Mouse (Mus musculus): ENCODE results near the gene Pxn.
"Not testable (repeated sequence)": the region's sequence is repeated elsewhere in the genome, so short reads cannot be mapped to it uniquely, and the experiment has no call there.

Gene Pxn

GRCm38 (mm10) chr5:115487353-115487752 lies 19.1 kb upstream of the Pxn start:
- no peak for DNase-seq

- no peak for DNase-seq
These were observed 18.4 kb upstream of the Pxn start for GRCm38 (mm10) chr5:115487942-115488580.

GRCm38 (mm10) chr5:115488841-115489698 lies 17.4 kb upstream of the Pxn start:
- DNase-seq = peak; percentile 88

DNA sequence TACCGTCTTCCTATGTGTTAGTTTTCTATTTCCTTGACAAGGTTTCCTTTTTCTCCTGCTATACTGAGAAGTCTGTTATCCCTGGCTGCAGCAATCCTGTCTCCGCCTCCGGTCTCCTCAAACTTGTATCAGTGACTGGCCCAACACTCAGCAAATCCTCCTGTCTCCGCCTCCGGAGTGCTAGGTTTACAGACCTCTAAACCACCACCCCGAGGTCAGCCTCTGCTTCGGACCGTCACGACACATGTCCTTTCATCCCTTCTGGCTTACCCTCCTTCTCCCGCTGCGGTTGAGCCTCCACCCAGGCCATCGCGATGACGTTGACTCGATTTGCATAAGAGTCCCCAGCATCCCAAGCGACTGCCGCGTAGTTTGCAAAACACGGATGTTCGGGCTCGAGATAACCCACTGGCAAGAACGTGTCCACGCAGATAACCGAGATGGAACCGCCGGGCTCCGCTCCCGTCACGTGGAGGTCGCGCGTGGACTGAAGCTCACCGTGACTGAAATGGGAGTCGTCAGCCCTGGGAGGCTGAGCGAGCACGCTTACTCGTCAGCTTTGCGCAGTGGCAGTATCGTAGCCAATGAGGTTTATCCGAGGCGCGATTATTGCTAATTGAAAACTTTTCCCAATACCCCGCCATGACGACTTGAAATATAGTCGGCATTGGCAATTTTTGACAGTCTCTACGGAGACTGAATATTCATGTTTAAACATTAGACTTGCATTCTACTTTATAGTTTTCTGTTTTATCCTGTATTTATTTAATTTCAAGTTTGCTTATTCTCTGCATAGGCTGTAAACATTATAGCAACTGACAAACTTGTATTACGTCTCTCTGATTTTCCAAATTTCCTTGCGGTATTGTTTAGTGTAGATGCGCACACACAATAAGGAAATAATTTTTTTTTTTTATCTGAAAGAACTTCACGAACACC lies 16.5 kb upstream of the Pxn start:
- DNase-seq = peak; percentile 94

DNA sequence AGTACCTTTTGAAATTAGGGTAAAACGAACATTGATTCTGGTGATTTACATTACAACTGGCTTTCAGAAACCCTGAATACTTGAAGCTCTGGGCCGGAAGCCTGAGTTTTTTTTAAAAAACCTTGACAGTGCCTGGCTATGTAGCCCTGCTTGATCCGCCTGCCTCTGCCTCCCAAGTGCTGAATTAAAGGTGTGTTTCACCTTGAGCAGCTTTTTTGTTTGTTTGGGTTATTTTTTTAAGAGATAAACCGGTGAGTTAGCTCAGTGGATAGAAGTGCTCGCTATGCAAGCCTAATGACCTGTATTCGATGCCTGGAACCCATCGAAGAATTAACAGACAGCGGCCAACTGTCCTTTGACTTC lies 15.9 kb upstream of the Pxn start:
- peak; percentile 25 for DNase-seq

DNA sequence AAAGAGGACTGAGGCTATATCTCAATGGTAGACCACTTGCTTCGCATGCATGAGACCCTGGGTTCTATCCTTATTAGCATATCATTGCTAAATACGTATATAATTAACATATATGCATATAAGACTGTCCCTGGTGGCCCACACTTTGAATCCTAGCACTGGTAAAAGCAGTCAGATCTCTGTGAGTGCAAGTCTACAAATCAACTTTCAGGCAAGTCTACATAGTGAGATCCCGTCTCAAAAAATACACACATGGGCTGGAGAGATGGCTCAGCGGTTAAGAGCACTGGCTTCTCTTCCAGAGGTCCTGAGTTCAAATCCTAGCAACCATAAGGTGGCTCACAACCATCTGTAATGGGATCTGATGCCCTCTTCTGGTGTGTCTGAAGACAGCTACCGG lies 15.4 kb upstream of the Pxn start:
- peak; percentile 25 for DNase-seq

- peak; percentile 63 for DNase-seq
These were observed 14.6 kb upstream of the Pxn start for GRCm38 (mm10) chr5:115491771-115492322.

DNA sequence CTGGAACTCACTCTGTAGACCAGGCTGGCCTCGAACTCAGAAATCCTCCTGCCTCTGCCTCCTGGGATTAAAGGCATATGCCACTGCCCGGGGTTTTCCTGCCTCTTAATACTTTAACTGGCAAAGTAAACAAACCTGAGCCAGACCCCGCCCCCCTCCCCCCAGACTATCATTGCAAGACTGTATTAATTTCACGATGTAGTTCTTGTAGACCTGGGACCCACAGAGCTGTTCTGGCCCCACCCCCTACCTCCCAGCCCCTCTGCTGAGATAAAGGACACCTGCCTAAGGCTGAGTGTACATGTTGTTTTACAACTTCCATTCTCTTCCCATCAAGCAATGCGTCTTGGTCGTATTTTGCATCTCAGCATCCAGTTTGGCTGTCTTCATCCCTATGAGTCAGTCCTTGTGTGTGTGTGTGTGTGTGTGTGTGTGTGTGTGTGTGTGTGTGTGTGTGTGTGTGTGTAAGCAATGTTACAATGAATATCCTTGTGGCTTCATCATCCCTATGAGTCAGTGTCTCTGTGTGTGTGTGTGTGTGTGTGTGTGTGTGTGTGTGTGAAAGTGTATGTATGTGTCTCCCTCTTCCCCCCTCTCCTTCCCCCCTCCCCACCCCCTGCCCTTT lies 13.7 kb upstream of the Pxn start:
- no peak for DNase-seq

DNA sequence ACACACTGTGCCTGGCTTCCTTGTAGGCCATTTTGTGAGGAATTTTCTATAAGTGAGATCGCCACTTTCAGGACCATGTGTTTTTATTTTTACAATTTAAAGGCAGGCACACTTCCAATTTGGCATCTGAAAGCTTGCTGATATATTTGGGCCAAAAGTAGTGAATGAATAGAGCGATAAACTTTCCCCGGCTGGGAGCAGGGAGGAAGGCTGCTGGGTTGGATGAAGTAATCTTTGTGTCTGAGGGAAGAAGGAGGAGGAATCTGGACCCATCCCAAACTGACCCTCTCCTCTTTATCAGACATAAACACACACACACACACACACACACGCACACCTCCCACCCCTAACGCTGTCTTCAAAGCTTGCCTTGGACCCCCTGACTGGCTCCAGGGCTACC lies 13.0 kb upstream of the Pxn start:
- no peak for DNase-seq

DNA sequence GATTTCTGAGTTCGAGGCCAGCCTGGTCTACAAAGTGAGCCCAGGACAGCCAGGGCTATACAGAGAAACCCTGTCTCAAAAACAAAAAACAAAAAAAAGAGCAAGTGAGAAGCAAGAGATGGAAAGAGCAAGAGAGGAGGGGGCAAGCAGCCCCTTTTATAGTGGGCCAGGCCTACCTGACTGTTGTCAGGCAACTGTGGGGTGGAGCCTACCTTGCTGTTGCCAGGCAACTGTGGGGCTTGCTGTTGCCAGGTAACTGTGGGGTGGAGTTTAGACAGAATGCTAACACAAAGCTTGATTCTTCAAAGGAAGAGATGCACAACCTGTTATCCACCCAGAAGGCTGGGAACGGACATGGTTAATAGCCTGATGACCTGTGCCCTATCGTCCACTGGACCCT lies 10.9 kb upstream of the Pxn start:
- DNase-seq = not testable (repeated sequence)

- no peak for DNase-seq
These were observed 9.4 kb upstream of the Pxn start for GRCm38 (mm10) chr5:115497033-115497432.

- DNase-seq = peak; percentile 52
These were observed 7.9 kb upstream of the Pxn start for GRCm38 (mm10) chr5:115498307-115499240.

- no peak for DNase-seq
These were observed 6.0 kb upstream of the Pxn start for GRCm38 (mm10) chr5:115500383-115500935.

DNA sequence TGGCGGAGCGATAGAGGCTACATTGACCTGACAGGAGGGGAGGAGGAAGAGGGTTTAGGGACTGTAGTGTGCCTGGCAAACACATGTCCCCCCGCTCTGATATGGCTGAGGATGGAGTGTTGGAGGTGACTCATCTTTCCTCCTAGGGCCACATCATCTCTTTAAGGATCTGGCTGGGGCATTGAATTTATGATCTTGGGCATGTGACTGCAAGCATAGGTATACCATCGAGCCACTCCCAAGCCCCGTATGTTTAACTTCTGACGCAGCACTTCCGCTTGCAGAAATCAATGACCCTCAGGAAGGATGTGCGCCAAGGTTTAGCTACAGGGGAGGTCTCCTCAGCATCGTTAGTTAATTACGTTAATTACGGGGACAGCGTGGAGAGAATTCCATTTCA lies 3.4 kb upstream of the Pxn start:
- no peak for DNase-seq

DNA sequence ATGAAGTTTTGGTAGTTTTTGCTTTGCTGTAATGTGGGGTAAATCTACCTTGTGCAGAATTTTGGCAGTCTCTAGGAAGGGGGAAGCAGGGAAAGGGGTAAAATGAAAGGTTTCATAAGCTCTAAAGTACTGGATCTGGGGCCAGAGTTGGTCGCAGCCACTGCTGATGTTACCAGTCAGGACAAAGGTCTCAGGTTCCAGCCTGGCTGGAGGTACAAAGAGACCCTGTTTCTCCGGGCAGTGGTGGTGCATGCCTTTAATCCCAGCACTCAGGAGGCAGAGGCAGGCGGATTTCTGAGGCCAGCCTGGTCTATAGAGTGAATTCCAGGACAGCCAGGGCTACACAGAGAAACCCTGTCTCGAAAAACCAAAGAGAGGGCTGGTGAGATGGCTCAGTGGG lies 859 bp upstream of the Pxn start:
- not testable (repeated sequence) for DNase-seq

- peak; percentile 45 for DNase-seq
These were observed 948 bp downstream of the Pxn start for GRCm38 (mm10) chr5:115507267-115507980.

DNA sequence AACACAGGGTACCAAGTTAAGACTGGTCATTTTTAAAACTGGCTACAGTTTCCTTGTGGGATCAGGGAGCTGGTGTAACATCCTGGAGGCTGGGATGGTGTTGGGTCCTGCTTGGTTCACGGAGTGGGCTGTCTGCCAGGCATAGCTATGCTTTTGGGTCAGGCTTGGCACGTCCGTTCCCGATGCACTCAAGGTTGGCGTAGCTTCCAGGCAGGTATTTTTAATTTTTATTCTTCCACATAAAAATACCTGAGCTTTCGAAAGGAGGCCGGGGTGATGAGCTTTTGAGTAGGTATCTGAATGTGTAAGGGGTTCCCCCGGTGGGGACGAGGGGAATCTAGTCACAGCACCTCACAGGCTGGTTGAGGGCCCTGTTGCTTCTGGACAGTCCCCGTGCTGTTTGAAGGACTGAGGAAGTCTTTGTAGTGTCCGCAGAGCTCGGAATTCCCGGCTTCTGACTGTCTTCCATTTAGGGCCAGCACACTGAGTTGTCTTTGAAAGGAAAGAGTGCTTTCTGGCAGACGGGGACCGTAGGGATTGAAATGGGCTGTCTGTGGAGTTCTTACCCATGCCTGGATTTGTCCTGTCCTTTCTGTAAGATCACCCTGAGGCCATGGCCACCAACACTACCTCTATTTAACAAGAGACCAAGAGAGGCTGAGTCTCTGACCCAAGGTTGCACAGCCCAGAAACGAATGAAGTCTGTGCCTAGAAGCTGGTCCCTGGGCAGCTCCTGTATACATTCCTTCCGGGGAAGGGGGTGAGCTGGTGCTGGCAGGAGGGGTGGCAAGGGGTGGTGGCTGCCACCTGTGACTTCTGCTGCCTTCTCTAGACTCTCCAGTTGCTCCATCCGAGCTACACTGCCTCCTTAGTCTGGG lies 1.7 kb downstream of the Pxn start:
- DNase-seq = peak; percentile 77

DNA sequence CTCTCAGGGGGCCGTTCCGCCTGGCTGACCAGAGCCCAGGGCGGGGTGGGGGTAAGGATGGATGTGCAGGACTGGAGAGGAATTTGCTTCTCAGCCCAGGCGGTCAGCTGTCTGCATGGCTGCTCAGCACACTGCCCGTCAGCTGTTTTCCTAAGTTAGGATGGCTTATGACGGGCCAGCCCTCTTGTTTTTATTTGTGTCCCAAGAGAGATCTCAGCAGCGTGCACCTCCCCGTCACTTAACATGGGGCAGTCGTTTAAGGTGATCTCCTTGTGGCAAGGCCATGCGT lies 2.3 kb downstream of the Pxn start:
- no peak for DNase-seq

- DNase-seq = no peak
These were observed 2.9 kb downstream of the Pxn start for GRCm38 (mm10) chr5:115509321-115509761.
